Mouse (Mus musculus): ENCODE data around the gene Aqp1. TPM values are rescaled to one million over a fixed set of nuclear protein-coding genes. Genes with fewer than 3 reads are reported as not detected.
A peak's percentile ranks its signal among the peaks of the same experiment; 100 is the strongest.

Gene Aqp1
- polyA plus RNA-seq, 1 experiment from 2014 or later, result 6.4 TPM

- H3K27ac ChIP-seq (ENCODE audit: low read length), result no peak overlapping the region
- H3K36me3 ChIP-seq (ENCODE audit: control insufficient read depth, insufficient read depth), result no peaks in the 10 kb centered on the region
- H3K4me2 ChIP-seq (ENCODE audit: low read length), result no peak overlapping the region
- no peak for ATAC-seq
- no peaks in the 10 kb centered on the region for H3K27me3 ChIP-seq (replicated peaks; ENCODE audit: control insufficient read depth, insufficient read depth, low read length)
- H3K9me3 ChIP-seq (ENCODE audit: control insufficient read depth, low read length), result no peaks in the 10 kb centered on the region
- no peaks in the 10 kb centered on the region for H3K4me1 ChIP-seq (replicated peaks; ENCODE audit: control insufficient read depth, insufficient read depth, low read length)
- 84% methylated on average over 4 of the region's 4 CpGs for WGBS
- no peak overlapping the region for H3K9ac ChIP-seq (replicated peaks; ENCODE audit: low read depth, low read length)
- no peak overlapping the region for H3K4me3 ChIP-seq (replicated peaks; ENCODE audit: low read length)
Measured at GRCm38 (mm10) chr6:55326299-55326698, 9.9 kb upstream of the Aqp1 start.

DNA sequence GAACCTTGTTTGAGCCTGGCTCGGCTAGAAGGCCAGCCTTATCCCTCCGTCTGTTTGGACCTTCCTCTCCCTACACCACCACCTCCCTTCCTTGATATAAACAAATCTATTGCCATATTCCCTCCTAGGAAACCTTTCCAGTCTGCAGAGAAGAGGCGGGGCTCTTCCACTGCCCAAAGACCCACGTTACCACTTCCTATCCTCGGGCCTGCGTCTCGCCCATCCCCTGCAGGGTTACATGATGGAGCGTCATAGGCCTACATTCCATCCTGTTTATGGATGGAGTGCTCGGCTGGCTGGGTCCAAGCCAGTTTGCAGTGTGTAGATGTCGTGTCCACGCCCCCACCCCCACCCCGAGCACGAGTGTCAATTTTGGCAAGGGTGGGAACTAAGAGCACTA, 8.9 kb upstream of the Aqp1 start:
- Histone ChIP-seq H3K4me3 (replicated peaks; ENCODE audit: low read length) (no peak overlapping the region), H3K27ac (ENCODE audit: low read length) (no peak overlapping the region), H3K36me3 (ENCODE audit: control insufficient read depth, insufficient read depth) (no peaks in the 10 kb centered on the region), H3K4me1 (replicated peaks; ENCODE audit: control insufficient read depth, insufficient read depth, low read length) (peaks cover 5% of the 10 kb centered on the region), H3K9me3 (ENCODE audit: control insufficient read depth, low read length) (no peaks in the 10 kb centered on the region), H3K9ac (replicated peaks; ENCODE audit: low read depth, low read length) (no peak overlapping the region), H3K27me3 (replicated peaks; ENCODE audit: control insufficient read depth, insufficient read depth, low read length) (no peaks in the 10 kb centered on the region), H3K4me2 (ENCODE audit: low read length) (no peak overlapping the region)
- 88% methylated on average over 13 of the region's 13 CpGs for WGBS
- no peak for ATAC-seq

DNA sequence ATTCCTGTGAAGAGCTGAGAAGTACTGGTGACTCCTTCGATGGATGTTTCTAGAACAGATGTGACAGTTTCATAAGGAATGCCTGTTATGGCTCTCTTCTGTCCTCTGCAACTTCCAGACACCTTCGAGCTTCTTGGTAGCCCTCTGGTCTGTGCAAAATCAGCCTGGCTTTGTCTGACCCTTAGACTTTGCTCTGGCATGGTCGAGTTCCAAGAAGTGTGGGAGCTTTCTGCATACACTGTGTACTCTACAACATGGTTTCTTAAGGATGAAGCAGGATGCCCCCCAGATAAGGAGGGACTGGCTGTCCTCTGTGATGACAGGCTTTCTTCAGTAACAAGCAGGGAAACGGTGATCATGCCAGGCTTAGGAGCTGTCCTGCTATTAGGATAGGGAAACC, 8.1 kb upstream of the Aqp1 start:
- no peaks in the 10 kb centered on the region for H3K36me3 ChIP-seq (ENCODE audit: control insufficient read depth, insufficient read depth)
- no peak overlapping the region for H3K9ac ChIP-seq (replicated peaks; ENCODE audit: low read depth, low read length)
- no peak overlapping the region for H3K4me3 ChIP-seq (replicated peaks; ENCODE audit: low read length)
- H3K27me3 ChIP-seq (replicated peaks; ENCODE audit: control insufficient read depth, insufficient read depth, low read length), result no peaks in the 10 kb centered on the region
- no peak overlapping the region for H3K27ac ChIP-seq (ENCODE audit: low read length)
- ATAC-seq, result no peak
- 82% methylated on average over 4 of the region's 4 CpGs for WGBS
- H3K9me3 ChIP-seq (ENCODE audit: control insufficient read depth, low read length), result no peaks in the 10 kb centered on the region
- H3K4me2 ChIP-seq (ENCODE audit: low read length), result no peak overlapping the region
- peaks cover 14% of the 10 kb centered on the region for H3K4me1 ChIP-seq (replicated peaks; ENCODE audit: control insufficient read depth, insufficient read depth, low read length)

DNA sequence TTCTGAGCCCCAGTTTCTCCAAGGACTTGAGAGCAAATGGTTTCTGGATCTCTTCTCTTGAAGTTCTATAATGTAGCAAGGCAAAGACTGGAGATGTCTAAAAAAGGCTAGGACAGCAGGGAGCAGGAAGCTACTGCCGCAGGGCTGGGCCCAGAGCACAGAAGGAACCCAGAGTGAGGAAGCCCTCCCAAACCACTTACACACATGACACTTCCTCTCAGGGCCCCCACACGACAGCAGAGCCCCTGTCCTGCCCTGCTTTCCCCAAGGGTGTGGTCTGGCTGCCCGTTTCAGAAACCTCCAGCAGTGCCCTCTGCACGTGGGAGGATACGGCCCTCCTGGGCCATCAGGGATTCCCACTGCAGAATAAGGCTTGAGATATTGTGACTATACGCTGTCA, 4.9 kb upstream of the Aqp1 start:
- H3K27ac ChIP-seq (ENCODE audit: low read length), result no peak overlapping the region
- H3K36me3 ChIP-seq (ENCODE audit: control insufficient read depth, insufficient read depth), result no peaks in the 10 kb centered on the region
- H3K9me3 ChIP-seq (ENCODE audit: control insufficient read depth, low read length), result no peaks in the 10 kb centered on the region
- H3K27me3 ChIP-seq (replicated peaks; ENCODE audit: control insufficient read depth, insufficient read depth, low read length), result no peaks in the 10 kb centered on the region
- no peak for ATAC-seq
- H3K9ac ChIP-seq (replicated peaks; ENCODE audit: low read depth, low read length), result no peak overlapping the region; the same call in 1 of the 2 replicates
- WGBS, result 64% methylated on average over 6 of the region's 6 CpGs
- H3K4me3 ChIP-seq (replicated peaks; ENCODE audit: low read length), result no peak overlapping the region
- peaks cover 22% of the 10 kb centered on the region for H3K4me1 ChIP-seq (replicated peaks; ENCODE audit: control insufficient read depth, insufficient read depth, low read length)
- H3K4me2 ChIP-seq (ENCODE audit: low read length), result no peak overlapping the region

DNA sequence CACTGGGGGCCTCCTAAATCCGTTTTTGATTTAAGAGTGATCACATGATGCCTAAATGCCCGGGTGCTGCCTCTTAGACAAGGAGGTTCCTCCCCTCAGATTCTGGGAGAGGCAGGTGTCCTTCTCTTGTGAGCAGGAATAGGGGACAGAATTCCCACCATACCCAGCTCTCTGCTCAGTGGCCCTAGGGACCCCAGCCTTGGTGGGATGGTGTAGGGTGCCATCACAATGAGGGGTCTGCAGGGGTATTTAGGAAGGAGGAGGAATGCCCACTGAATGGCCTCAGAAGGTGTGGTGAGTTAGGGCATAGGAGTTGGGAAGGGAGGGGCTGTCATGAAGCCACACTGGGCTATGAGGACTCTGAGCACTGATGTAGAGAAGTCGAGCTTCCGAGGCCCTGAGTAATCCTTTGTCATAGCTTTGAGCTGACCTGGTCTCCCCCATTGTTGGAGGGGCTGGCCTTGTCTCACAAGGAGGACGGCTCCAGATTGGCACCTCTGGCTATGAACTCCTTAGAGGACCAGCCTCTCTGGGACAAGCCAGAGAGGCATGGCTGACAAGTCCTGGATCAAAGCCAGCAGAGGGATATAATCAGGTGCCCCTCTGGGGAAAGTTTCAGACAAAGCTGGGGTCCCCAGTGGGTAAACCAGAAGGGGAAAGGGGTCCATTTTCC, 4.0 kb upstream of the Aqp1 start:
- no peaks in the 10 kb centered on the region for H3K27me3 ChIP-seq (replicated peaks; ENCODE audit: control insufficient read depth, insufficient read depth, low read length)
- 31% methylated on average over 5 of the region's 5 CpGs for WGBS
- H3K4me3 ChIP-seq (replicated peaks; ENCODE audit: low read length), result no peak overlapping the region
- no peak overlapping the region for H3K4me2 ChIP-seq (ENCODE audit: low read length)
- H3K36me3 ChIP-seq (ENCODE audit: control insufficient read depth, insufficient read depth), result no peaks in the 10 kb centered on the region
- H3K4me1 ChIP-seq (replicated peaks; ENCODE audit: control insufficient read depth, insufficient read depth, low read length), result peaks cover 25% of the 10 kb centered on the region
- H3K9me3 ChIP-seq (ENCODE audit: control insufficient read depth, low read length), result no peaks in the 10 kb centered on the region
- no peak overlapping the region for H3K9ac ChIP-seq (replicated peaks; ENCODE audit: low read depth, low read length)
- ATAC-seq, result peak; percentile 49
- H3K27ac ChIP-seq (ENCODE audit: low read length), result no peak overlapping the region

- Histone ChIP-seq H3K27ac (ENCODE audit: low read length) (no peak overlapping the region), H3K4me3 (replicated peaks; ENCODE audit: low read length) (no peak overlapping the region), H3K9ac (replicated peaks; ENCODE audit: low read depth, low read length) (no peak overlapping the region), H3K4me2 (ENCODE audit: low read length) (no peak overlapping the region), H3K27me3 (replicated peaks; ENCODE audit: control insufficient read depth, insufficient read depth, low read length) (no peaks in the 10 kb centered on the region), H3K4me1 (replicated peaks; ENCODE audit: control insufficient read depth, insufficient read depth, low read length) (peaks cover 25% of the 10 kb centered on the region), H3K9me3 (ENCODE audit: control insufficient read depth, low read length) (no peaks in the 10 kb centered on the region), H3K36me3 (ENCODE audit: control insufficient read depth, insufficient read depth) (no peaks in the 10 kb centered on the region)
- ATAC-seq, result peak; percentile 87
- 36% methylated on average over 6 of the region's 6 CpGs for WGBS
Measured at GRCm38 (mm10) chr6:55332773-55333109, 3.5 kb upstream of the Aqp1 start.

DNA sequence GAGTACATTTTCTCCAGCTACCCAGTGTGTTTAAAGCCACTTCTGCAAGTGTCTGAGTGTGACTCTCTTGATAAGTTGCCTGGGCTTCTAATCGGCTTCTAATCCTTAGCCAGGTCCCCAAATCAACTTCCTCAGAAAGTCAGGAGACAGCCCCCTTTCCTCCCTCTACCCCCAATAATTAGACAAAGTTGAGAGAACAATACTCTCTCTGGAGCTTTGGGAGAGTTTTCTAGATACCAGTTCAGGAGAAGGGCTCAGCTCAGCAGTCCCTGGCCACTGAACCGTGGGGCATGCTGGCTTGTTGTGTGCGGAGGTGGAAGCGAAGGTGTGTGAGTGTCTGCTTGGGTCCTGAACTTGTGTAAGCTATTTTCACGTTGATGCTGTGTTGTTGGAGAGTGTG, 1.0 kb downstream of the Aqp1 start:
- Histone ChIP-seq H3K27ac (ENCODE audit: low read length) (no peak overlapping the region), H3K4me1 (replicated peaks; ENCODE audit: control insufficient read depth, insufficient read depth, low read length) (peaks cover 21% of the 10 kb centered on the region)
- WGBS, result 84% methylated on average over 5 of the region's 5 CpGs

GRCm38 (mm10) chr6:55338077-55338476, 1.8 kb downstream of the Aqp1 start:
- Histone ChIP-seq H3K27me3 (replicated peaks; ENCODE audit: control insufficient read depth, insufficient read depth, low read length) (no peaks in the 10 kb centered on the region), H3K27ac (ENCODE audit: low read length) (no peak overlapping the region), H3K9me3 (ENCODE audit: control insufficient read depth, low read length) (no peaks in the 10 kb centered on the region), H3K9ac (replicated peaks; ENCODE audit: low read depth, low read length) (no peak overlapping the region), H3K36me3 (ENCODE audit: control insufficient read depth, insufficient read depth) (no peaks in the 10 kb centered on the region), H3K4me3 (replicated peaks; ENCODE audit: low read length) (no peak overlapping the region), H3K4me2 (ENCODE audit: low read length) (no peak overlapping the region), H3K4me1 (replicated peaks; ENCODE audit: control insufficient read depth, insufficient read depth, low read length) (peaks cover 12% of the 10 kb centered on the region)
- 59% methylated on average over 6 of the region's 6 CpGs for WGBS
- no peak for ATAC-seq

More for the DNA sequence above, 1.0 kb downstream of the Aqp1 start:
- ATAC-seq, result no peak
- no peak overlapping the region for H3K4me3 ChIP-seq (replicated peaks; ENCODE audit: low read length)
- H3K9me3 ChIP-seq (ENCODE audit: control insufficient read depth, low read length), result no peaks in the 10 kb centered on the region
- H3K27me3 ChIP-seq (replicated peaks; ENCODE audit: control insufficient read depth, insufficient read depth, low read length), result no peaks in the 10 kb centered on the region
- no peak overlapping the region for H3K9ac ChIP-seq (replicated peaks; ENCODE audit: low read depth, low read length)
- H3K36me3 ChIP-seq (ENCODE audit: control insufficient read depth, insufficient read depth), result no peaks in the 10 kb centered on the region
- H3K4me2 ChIP-seq (ENCODE audit: low read length), result no peak overlapping the region

GRCm38 (mm10) chr6:55338934-55339825, 2.9 kb downstream of the Aqp1 start:
- ATAC-seq, result no peak
- H3K9me3 ChIP-seq (ENCODE audit: control insufficient read depth, low read length), result no peaks in the 10 kb centered on the region
- H3K36me3 ChIP-seq (ENCODE audit: control insufficient read depth, insufficient read depth), result no peaks in the 10 kb centered on the region
- no peaks in the 10 kb centered on the region for H3K27me3 ChIP-seq (replicated peaks; ENCODE audit: control insufficient read depth, insufficient read depth, low read length)
- no peak overlapping the region for H3K27ac ChIP-seq (ENCODE audit: low read length)
- H3K4me2 ChIP-seq (ENCODE audit: low read length), result no peak overlapping the region
- peaks cover 9% of the 10 kb centered on the region for H3K4me1 ChIP-seq (replicated peaks; ENCODE audit: control insufficient read depth, insufficient read depth, low read length)
- H3K9ac ChIP-seq (replicated peaks; ENCODE audit: low read depth, low read length), result no peak overlapping the region
- WGBS, result 83% methylated on average over 9 of the region's 9 CpGs
- H3K4me3 ChIP-seq (replicated peaks; ENCODE audit: low read length), result no peak overlapping the region
